Mouse (Mus musculus): ENCODE data around the gene Dab2ip. TPM values are rescaled to one million over a fixed set of nuclear protein-coding genes. Genes with fewer than 3 reads are reported as not detected.

Dab2ip gene
- total RNA-seq, 2 experiments from 2014 or later: 155 to 169 TPM

DNA sequence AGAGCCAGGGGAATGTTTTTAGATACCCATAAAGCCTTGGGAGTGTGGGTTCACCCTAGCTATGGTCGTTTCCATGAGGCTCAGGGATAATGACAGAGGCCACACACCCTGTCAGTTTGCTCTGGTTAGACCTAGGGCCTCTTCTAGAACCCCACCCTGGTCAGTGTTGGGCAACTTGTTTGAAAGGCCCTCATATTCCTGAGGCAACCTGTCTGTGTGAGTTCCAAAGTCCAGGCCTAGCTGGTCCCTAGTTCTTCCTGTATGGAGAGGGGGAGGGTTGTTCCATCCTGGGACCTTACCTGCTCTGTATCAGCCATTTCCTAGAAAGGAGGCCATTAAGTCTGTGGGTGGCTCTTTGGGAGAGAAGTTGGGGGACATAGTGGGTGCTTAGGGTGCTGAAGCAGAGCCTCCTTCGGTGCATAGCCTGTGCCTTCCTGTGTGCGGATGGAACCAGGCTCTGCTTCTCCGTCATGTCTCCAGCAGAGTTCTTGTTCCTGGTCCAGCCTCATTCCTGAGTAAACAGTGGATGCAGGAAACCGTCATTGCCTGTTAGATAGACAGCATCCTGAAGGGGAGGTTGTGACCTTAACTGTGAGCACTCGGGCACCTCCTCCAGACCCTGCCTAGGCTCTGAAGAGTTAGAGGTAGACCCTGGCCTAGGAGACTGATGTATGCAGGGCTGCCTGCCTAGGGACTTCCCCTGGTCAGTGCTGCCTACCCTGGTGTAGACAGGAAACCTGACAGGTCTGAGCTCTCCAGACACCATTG, 59.0 kb downstream of the Dab2ip start:
- intact Hi-C loops (cut with DNase I): no loop called here
- DNase-seq (ENCODE audit: low spot score in 2 of 2): no peak

DNA sequence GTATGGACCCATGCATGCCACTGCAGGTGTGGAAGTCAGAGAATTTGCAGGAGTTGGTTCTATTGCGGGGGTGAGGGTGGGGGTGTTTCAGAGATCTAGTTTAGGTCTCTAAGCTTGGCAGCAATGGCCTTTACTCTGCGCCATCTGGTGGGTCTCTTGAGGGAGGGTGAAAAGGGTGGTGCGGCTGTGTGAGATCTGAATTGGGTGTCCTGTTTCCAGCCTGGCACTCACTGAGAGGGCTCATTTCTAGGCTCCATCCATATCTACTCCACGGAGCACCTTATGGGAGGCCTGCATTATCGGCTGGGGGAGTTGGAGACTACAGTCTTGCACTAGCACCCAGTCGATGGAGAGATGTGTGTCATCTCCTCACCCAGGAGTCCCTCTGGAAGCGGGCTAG, 60.9 kb downstream of the Dab2ip start:
- intact Hi-C loops (cut with DNase I): no loop called here
- DNase-seq (ENCODE audit: low spot score in 2 of 2): no peak

DNA sequence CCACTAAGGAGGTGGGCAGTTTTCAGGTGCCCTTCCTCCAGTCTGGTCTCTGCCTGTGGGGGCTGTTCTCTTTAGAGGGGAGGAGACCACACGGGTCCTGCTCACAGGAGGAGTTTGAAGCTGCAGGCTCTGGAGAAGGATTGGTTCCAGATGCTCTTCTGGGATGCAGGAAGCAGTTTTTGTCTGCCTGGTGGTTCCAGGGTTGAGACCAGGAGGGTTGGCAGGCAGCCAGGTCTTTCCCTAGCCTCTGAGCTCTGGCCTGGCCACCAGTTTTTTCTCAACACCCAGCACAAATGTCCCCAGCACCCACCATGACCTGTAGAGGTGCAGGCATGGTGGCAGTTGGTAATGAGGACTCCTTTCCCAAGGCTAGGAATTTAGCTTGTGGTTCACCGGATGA, 61.5 kb downstream of the Dab2ip start:
- no peak for DNase-seq (ENCODE audit: low spot score in 2 of 2)
- intact Hi-C loops (cut with DNase I): no loop called here

DNA sequence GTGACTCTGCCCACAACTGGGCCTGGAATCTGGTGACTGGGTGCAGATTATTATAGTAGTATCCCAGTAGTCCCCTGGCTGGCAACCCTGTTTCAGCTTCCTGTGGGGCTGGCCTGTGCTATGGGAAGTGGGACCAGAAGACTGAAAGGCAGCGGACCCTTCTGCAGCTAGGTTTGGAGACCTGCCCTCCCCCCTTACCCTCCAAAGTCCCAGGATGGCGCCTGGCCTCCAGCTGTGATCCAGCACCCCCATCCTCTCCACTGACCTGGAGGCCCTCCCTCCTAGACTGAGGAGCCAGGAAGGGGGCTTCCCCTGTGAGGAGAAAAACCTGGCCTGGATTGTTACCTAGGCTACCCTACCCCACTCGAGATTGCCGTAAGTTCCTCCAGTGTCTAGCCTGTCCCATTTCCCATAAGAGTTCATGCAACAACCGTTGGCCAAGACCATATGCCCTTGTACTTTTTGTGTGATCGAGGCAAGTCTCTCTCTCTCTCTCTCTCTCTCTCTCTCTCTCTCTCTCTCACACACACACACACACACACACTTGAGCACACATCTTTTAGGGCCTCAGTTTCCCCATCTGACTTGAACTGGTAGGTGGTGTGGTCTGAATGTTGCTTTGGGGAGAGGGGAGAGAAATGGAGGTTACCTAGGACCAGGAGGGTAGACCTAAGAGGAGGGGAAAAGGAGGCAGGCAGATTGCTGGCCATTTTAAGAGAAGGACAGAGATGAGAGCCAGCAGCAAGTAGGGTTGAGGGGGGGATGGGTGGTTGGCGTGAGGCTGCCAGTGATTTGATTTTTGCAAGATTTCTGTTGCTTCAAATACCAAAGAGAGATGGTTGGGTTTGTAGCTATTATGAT, 62.5 kb downstream of the Dab2ip start:
- DNase-seq (ENCODE audit: low spot score in 2 of 2): no peak
- intact Hi-C loops (cut with DNase I): no loop called here

DNA sequence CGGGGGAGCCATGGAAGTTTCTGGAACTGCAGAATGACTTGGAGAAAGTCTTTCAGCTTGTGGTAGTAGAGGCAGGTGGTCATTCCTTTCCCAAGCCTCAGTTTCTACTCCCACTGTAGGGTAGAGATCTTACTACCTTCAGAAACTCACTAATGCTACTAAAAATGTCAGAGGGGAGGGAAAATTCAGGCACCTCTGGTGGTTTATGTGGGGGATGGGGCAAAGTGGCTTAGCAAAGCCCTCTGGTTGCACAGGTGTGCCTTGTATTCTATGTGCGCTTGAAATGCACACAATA, 63.1 kb downstream of the Dab2ip start:
- no peak for DNase-seq (ENCODE audit: low spot score in 2 of 2)
- intact Hi-C loops (cut with DNase I): no loop called here

DNA sequence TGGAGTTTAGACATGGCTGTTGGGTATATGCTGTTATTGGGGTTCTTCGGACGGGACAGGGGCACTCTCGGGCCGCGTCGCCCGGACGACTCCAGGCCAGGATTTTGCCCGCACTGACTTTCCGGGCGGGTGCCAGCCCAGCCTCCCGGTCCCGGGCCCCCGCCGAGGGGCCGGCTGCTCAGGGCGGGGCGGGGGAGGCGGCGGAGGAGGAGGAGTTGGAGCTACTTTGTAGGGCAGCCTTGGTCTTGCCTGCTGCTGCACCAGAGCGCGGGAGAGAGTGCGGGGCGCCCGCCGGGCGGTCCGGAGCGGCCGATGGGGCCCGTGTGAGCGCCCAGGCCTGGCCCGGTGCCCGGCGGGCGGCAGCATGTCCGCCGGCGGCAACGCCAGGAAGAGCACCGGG, 63.7 kb downstream of the Dab2ip start:
- intact Hi-C loops (cut with DNase I): no loop called here
- DNase-seq (ENCODE audit: low spot score in 2 of 2): peak in 1 of 2 experiments; percentile 31

DNA sequence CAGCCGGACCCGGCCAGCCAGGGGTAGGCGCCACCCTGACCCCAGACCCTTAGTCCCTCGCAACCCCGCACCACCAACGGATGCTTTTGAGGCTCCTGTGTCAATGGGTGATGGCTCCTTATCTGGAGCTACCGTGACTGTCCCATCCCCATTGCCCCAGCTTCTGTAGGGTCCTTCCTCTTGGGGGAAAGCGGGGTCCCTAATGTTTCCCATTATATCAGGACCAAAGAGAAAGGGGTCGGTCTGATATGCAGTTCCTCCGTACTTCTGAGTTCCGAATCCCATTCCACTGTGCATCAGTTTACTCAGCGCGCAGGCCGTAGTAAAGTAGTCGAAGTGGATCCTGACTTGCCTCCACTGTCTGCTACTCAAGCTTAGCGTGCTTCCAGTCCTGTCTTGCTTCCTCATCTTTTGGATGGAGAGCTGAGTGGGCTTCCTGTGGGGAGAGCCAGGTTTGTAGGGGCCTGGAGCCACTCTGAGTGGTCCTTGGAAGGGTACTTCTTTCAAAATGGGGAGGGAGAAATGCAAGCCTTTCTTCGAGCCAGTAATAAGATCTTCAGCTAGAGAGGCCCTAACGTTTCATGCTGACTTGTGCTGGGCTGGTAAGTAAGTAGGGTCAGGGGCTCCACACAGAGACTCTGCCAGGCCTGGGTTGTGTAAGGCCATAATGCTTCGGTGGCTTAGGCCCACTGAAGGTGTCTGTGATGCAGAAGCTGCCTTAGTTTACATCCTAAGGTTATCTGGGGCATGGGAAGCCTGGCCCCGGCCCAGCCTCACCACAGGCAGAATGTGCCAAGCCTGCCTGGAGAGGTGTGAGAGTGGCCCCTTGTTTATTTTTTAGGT, 64.4 kb downstream of the Dab2ip start:
- intact Hi-C loops (cut with DNase I): no loop called here
- no peak for DNase-seq (ENCODE audit: low spot score in 2 of 2)

DNA sequence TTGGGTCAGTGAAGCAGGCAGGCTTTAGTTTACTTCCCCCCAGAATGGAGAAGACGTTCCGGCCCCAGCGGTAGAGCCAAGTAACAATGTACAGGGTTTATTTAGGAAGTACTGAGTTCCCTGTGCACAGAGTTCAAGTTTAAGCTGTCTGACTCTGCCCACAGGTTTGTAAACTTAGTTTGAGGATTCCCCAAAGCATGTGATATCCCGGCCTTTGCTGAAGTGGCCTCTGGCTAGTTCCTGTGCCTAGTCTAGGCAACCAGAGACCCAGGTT, 65.0 kb downstream of the Dab2ip start:
- no peak for DNase-seq (ENCODE audit: low spot score in 2 of 2)
- intact Hi-C loops (cut with DNase I): no loop called here

DNA sequence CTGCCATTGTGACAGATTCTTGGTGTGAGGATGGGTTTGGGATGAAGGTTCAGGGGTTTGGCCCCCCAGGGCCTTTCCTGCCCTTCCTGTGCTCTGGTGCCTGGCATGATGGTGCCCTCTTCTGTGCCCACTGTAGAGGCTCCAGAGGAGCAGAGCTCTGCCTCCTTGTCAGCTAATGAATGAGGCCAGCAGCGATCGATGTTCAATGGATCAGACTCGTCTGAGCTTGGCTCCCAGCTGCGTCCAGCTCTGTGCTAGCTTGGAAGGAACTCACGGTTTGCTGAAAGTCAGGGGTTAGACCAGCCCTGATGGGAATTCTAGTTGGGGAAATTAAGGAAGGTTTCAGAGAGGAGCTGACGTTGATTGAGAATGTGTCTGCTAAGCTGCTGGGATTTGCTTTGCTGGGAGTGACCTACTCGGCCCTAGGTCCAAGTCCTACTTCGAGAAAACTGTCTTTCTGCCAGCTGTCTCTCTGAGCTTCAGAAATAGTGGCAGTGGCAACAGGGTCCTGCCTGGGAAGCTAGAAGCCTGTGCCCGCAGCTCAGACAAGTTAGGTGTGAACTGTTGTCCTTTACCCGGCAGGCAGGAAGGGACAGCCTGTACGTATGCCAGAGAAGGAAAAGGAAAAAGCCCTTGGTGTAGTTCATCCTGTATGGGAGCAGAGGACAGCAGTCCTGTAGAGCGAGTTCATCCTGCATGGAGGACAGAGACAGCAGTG, 65.5 kb downstream of the Dab2ip start:
- intact Hi-C loops (cut with DNase I): no loop called here
- no peak for DNase-seq (ENCODE audit: low spot score in 2 of 2)

DNA sequence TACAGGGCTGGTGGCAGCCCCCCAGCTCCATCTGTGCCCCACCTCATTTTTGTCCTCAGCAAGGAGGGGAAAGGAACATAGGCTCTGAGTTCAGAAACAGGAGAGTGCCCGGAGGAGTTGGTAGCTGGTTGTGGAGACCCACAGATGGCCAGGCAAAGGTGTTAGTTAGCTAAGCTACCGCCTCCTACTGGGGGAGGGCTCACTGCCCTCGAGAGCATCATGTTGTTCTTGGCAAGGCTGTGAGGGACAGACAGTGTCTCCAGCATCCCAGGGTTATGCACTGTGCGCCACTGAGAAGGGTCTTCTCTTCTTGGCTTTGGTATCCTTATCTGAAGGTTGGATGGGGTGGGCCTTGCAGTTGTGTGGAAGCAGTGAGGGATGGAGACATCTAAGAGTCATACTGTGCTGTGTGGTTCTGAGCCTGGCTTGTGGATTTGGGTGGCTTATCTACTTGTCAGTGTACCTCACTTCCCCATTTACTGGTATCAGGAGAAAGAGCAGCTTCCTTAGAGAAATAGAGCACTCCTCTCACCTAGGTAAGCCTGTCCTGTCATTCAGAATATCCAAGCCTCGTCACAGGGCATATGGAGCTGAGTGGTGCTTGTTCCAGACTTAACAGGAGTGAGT, 66.4 kb downstream of the Dab2ip start:
- DNase-seq (ENCODE audit: low spot score in 2 of 2): no peak
- intact Hi-C loops (cut with DNase I): no loop called here

DNA sequence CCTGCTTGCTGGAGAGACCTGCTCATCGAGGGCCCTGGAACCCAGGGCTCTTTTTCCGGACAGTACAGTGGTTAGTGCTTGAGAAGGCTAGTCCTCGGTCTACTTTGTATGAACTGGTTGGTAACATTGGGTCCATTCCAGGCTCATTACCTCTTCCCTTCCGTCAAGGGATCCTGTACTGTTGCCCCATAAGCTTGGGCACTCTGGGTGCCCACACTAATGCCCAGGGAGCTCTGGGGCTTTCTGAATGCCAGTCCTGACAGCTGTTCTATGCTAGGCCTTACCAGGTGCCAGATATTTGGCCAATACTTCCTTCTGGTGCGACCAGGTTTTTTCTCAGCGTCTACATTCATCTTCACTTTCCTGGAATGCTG, 66.9 kb downstream of the Dab2ip start:
- DNase-seq (ENCODE audit: low spot score in 2 of 2): no peak
- intact Hi-C loops (cut with DNase I): no loop called here

DNA sequence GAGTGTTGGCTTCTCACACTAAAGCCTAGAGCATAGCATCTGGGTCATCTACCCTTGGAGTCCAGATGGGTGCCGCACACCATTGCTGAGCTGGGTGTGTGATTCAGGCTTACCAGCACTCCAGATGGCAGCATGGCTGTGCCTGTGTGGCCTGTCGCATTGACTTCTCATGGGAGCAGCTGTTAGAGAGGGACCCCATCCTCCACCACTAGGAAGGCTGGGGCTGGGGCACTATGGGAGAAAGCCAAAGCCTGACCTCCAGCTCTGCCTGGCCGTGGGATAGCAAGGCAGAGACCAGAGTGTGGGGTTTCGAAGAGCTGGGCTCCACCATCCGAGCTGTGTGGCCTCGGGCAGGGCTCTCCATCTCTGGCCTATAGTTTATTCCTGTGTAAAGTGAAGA, 67.5 kb downstream of the Dab2ip start:
- intact Hi-C loops (cut with DNase I): no loop called here
- no peak for DNase-seq (ENCODE audit: low spot score in 2 of 2)

DNA sequence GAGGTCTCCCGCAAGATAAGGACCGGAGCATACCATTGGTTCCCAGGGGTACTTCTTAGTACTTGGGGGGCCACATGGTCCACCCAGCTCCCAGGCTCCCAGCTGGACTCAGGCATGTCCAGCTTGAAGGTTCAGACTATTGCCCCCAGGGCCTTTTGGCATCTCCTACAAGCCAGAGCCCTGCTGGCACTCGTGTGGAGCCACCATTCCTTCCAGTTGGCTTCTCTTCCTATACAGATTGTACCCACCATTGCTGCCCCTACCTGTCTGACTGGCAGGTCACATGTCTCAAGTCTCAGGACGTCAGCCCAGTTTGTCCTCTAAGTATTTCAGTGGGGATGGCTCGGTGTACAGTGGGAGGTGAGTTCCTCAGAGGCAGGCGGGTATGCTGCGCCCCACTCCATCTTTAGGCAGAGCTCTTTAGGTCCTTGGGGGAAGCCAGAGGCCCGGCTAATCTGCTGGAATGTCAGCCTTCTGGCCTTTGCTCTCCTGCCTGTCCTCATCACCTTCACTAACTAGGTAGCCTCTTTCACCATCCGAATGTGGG, 68.2 kb downstream of the Dab2ip start:
- DNase-seq (ENCODE audit: low spot score in 2 of 2): no peak
- intact Hi-C loops (cut with DNase I): no loop called here

DNA sequence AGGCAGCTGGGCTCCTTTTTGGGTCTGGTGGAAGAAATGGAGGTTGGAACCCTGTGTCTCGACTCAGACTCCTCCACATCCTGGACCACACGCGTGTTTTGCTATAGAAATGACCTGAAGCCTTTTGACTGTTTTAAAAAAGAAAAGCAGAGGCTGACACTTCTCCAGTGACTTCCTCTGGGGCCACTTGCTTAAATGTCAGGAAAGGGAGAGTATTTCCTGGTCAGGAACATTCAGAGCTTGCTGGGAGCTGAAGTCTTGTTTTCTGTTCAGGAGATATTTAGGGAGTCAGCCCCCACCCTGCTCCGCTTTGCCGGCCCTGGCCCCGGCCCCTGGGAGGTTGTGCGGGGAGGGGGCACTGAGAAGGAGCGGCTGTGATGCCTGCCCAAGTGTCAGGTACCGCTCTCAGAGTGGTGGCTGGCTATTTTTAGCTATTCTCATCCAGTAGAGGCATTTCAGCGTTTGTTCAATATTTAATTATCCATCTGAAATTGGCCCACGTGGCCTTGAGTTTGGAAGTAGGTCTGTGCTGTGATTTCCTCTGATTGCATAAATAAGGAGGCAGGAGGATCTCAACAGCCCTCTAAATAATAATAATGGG, 69.3 kb downstream of the Dab2ip start:
- intact Hi-C loops (cut with DNase I): no loop called here

DNA sequence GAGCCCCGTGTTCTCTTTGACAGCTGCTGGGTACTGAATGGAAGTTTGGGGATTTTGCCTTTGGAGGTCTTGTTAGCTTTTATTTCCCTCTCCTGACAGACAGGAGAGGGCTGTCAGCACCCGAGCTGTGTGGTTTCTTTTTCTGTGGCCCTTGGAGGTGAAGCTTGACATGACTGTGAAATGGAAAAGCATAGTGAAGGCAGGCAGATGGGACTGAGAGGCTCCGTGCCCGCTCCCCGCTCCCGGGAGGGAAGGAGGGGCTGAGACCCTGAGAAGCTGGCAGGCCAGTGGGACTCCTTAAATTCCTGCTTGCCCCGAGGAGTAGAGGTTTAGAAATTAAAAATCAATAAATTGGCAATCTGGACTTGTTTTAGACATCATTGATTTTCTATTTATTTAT, 70.0 kb downstream of the Dab2ip start:
- intact Hi-C loops (cut with DNase I): no loop called here
- DNase-seq (ENCODE audit: low spot score in 2 of 2): no peak

More for the DNA sequence above, 69.3 kb downstream of the Dab2ip start:
- no peak for DNase-seq (ENCODE audit: low spot score in 2 of 2)

DNA sequence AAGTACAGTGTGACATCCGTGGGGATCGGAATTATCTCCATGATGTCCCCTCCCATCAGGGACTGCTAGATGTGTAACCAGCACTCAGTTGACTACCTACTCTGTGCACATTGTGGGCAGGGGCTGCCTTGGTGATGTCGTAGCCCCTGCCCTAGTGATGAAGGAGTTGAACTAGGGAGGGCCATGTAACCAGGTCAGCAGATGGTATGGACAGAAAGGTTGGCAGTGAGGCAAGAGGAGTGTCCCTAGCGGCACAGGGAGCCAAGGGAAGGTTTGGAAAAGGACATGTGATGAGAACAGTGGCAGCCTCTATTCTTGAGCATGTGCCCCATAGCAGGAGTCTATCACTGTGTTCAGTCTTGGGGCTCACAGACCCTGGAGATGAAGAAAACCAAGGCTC, 70.6 kb downstream of the Dab2ip start:
- intact Hi-C loops (cut with DNase I): no loop called here
- no peak for DNase-seq (ENCODE audit: low spot score in 2 of 2)

DNA sequence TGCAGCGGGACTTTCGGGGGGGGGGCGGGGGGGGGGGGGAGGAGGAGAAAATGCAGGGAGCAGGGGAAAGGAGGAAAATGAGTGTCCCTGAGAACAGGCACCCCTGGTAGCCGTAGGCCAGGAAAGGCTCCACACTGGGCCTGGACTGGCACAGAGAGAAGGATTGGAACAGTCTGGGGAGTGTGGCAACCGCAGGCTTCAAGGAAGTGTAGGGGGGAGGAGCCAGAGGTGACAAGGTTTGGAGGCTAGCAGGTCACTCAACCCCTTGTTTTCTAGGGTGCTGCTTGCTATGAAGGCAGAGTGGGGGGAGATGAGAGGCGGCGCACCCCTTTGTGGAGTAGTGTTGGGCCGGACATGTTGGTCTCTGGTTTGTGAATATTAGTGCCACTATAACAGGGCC, 71.1 kb downstream of the Dab2ip start:
- no peak for DNase-seq (ENCODE audit: low spot score in 2 of 2)
- intact Hi-C loops (cut with DNase I): no loop called here

DNA sequence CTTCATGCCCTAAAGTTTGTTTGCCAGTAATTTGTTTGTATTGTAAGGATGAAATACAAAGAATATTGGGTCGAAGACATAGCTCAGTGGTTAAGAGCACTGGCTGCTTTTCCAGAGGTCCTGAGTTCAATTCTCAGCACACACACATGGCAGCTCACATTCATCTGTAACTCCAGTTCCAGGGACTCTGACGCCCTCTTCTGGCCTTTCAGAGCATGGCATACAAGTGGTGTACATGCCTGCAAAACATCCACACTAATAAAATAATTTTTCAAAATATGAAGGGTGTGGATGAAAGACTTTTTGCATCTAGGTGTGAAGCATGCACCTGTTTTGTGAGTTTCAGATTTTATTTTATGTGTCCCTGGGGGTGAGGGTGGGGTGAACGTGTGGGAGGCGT, 75.3 kb downstream of the Dab2ip start:
- intact Hi-C loops (cut with DNase I): no loop called here

DNA sequence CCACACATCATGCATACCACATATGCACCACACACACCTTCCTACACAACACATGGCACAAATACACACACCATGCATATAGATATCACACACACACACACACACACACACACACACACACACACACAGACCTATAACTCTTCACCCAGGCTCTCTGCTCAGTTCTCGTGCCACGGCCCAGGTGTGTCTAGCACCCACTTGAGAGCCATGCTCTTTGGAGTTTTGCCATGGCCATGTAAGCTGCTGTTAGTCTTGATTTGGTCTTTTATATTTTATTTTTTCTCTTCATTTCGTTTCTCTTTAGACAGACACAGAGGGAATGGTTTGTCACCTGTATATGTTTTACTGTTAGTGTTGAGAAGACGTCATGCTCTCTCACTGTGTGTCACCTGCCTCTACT, 76.9 kb downstream of the Dab2ip start:
- no peak for DNase-seq (ENCODE audit: low spot score in 2 of 2)
- intact Hi-C loops (cut with DNase I): no loop called here

More for the DNA sequence above, 75.3 kb downstream of the Dab2ip start:
- DNase-seq (ENCODE audit: low spot score in 2 of 2): no peak

Measured in left cerebral cortex, postnatal 14 days (tissue).